Mouse (Mus musculus) spleen, postnatal 14 days (tissue): ENCODE data around the gene Tex45.

Source experiments
- DNase-seq, 2 experiments: peaks; one replicate each; pipeline ENCODE4 v3.0.0; 2021 to 2022; ENCODE audit warnings: low spot score in 2 of 2

The Tex45 gene

GRCm38 (mm10) chr8:3470562-3470961, at the start of gene Tex45:
Gene Tex45 (plus strand): TSS chr8:3470862.
- DNase-seq: no peak

DNA sequence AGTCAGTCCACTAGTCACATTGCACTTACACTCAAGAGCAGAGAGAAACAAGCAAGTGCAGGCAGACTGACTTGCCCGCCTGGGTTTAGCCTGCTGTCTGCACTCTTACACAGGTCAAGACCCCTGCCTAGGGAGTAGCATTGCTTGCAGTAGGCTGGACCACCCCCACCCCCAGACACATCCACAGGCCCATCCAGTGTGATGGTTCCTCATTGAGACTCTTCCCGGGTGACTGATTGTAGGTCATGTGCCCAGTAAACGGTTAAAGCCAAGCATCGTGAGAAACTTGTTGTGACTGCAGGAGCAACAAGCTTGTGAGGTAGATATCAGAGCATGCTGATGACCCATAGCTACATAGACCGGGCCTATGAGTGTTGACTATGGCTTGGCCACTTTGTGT, 49.2 kb upstream of the Tex45 start:
- no peak for DNase-seq

- no peak for DNase-seq
These were observed 45.4 kb upstream of the Tex45 start for GRCm38 (mm10) chr8:3425217-3425616.

DNA sequence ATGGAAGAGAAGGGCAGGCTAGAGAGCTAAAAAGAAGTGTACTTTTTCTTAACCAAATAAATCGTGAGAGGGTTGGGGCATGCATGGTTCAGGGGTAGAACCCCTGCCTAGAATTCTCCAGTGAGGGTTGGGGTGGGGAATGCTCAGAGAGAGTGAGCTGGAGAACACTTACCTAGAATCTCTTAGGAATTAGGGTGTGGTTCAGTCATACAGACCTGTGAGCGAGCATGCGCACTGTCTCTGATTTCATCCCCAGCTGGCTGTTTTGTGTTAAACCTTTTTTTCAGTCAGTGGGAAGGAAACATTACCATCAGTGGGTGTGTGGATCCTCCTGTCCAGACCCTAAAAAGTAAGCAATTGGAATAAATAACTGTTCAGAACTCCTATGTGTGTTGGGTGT, 44.5 kb upstream of the Tex45 start:
- DNase-seq: no peak

DNA sequence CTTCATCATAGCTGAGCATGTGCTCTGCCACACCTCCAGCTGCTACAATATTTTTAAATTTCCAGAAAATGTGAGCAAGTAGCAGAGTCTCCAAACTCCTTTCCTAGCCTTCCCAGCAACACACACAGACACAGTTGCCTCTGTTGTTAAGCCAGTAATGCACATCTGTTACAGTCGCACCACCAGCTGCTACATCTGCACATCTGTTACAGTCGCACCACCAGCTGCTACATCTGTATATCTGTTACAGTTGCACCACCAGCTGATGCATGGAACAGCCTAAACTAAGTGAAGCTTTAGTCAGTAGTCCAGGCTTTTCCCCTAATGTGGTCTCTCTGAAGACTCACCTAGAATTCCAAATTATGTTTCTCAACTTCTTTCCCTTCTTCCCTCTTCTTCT, 42.2 kb upstream of the Tex45 start:
- no peak for DNase-seq

GRCm38 (mm10) chr8:3429966-3430365, 40.7 kb upstream of the Tex45 start:
- DNase-seq: no peak

GRCm38 (mm10) chr8:3431113-3431512, 39.5 kb upstream of the Tex45 start:
- DNase-seq: no peak

- no peak for DNase-seq
These were observed 34.2 kb upstream of the Tex45 start for GRCm38 (mm10) chr8:3436492-3436891.

GRCm38 (mm10) chr8:3439510-3439909, 31.2 kb upstream of the Tex45 start:
- no peak for DNase-seq

DNA sequence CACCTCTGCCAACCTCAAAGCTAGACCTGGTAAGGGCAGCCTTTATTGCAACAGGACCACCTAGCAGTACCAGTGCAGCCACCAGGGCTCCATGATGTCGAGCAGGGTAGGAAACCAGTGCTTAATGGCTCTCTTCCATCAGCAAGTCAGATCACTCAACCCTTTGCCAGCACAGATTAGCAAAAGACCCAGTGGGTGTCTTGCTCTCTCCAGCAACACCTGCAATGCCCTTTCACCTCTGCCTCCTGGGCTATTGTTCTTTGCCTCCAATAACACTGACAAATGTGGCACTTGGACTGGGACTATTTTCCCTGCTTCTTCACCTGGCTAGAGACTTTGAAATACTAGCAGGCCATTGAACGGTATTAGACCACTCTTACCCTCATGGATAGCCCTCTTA, 21.4 kb upstream of the Tex45 start:
- no peak for DNase-seq

DNA sequence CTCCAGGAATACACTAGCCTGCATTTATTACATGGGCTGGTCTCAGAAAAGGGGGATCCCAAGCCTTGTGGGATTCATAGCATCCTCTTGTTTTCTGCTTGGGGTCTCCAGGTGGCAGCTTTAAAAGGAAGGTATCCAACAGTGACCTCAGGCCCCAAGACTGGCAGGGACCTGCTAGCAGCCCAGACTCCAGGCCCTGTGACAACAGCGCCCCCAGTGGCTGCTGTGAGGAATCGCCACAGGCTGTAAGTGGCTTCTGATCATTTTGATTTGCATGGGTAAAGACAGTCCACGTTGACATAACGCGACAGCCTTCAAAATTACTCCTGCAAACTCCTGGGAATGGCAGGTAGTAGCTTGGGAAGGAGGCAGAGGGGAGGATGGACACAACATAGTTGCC, 20.0 kb upstream of the Tex45 start:
- DNase-seq: peak in 1 of 2 experiments; percentile 37

DNA sequence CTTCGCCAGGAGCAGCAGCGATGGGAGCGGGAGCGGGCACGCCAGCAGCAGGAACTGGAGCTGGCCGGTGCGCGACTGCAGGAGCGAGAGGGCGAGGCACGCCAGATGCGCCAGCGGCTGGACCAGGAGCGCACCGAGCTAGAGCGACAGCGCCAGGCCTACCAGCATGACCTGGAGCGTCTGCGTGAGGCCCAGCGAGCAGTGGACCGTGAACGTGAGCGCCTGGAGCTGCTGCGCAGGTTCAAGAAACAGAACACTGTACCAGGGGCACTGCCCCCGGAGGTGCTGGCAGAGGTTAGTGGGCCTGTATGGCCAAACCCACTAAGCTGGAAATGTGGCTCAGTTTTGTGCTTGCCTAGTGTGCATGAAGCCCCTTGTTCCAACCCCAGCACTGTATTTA, 18.7 kb upstream of the Tex45 start:
- DNase-seq: no peak

GRCm38 (mm10) chr8:3463248-3463647, 7.4 kb upstream of the Tex45 start:
- no peak for DNase-seq

GRCm38 (mm10) chr8:3464309-3464708, 6.4 kb upstream of the Tex45 start:
- peak in 1 of 2 experiments; percentile 39 for DNase-seq

DNA sequence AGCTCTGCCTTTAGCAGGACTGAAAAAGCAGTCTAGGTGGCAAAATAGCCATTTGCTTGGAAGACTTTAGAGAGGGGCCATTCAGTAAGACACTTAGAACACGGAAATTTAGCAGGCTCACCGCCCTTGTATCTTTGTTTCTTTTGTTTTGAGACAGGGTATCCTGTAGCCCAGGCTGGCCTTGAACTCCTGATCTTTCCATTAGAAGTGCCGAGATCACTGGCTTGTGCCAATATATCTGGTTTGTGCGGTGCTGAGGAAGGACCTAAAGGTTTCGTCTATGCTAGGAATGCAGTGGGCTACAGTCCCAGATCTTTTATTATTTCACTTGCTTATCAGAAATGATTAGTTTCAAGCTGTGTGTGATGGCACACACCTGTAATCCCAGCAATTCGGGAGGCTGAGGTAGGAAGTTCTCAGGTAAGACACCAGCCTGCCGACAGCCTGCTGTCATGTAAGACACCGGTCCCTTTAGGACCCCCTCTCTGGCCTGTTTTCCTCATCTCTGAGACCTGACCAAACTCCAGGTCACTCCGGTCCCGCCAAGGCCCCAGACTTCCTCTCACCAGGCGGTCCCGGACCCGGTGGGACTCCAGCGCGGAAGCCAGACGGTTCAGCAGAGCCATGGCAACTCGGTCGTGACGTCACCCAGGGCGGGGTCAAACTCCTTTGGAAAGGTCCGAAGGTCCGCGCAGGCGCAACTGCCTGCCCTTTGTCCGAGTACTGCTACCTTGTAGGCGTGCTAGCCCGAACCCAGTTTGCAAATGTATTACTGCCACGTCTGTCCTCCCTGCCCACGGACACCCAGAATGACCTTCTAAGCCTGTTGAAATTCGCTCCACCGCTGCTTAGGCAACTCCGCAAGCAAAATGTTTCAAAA, 3.4 kb upstream of the Tex45 start, which contains the start of gene Pex11g:
Pex11g (minus strand) TSS at position 675 of the 880 bp plus-strand sequence.
- peak; percentile 85 to 90 for DNase-seq

DNA sequence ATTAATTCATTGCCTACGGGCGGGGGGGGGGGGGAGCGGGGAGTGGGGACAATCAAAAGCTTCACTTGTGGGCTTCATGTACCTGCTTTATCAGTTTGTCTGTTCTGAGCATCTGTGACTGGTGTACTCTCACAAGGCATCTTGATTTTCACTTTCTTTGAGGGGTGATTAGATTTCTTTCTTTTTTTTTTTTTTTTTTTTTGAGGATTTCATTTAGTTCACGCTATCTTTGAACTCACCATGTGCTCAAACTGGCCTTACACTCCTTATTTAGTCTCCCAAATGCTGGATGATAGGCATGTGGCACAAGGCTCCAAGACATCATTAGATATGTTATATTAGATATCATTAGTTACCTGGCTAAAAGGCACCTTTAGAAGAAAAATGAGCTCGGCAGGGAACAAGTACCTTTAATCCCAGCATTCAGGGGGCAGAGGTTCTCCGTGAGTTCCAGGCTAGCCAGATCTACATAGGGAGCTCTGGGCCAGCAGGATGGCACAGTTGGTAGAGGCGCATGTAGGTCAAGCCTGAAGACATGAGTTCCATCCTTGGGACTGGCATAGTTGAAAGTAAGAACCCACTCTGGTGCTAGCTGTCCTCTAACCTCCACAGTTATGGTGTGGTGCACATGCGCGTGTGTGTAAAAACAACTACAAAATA, 2.6 kb upstream of the Tex45 start:
- DNase-seq: no peak

GRCm38 (mm10) chr8:3468838-3469237, 1.8 kb upstream of the Tex45 start:
- DNase-seq: no peak

- no peak for DNase-seq
These were observed 5.2 kb downstream of the Tex45 start for GRCm38 (mm10) chr8:3475715-3476429.

DNA sequence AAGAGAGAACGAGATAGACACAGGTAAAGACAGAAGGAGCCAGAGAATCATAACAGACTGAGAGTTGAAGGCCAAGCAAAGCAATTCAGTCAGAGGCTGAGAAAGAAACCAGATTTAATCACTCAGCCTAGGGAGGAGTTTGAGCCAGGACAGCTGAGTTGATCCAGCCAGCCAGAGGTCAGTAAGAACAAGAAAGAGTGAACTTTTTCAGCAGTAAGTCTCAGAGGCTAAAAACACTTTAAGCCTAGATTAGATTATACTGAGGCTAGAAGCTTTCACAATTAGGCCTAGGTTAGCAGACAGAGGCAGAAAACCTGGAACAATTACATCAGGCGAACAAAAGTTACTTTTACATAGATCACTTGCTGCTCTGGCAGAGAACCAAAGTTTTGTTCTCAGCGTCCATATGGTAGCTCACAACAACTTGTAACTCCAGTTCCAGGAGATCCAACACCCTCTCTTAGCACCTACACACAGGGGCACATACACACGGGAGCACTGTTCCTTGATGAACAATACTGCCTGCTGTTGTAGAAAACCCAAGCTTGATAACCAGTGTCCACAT, 9.6 kb downstream of the Tex45 start:
- DNase-seq: no peak

GRCm38 (mm10) chr8:3481605-3482004, 10.9 kb downstream of the Tex45 start:
- DNase-seq: no peak

GRCm38 (mm10) chr8:3482240-3482740, 11.6 kb downstream of the Tex45 start:
- no peak for DNase-seq

DNA sequence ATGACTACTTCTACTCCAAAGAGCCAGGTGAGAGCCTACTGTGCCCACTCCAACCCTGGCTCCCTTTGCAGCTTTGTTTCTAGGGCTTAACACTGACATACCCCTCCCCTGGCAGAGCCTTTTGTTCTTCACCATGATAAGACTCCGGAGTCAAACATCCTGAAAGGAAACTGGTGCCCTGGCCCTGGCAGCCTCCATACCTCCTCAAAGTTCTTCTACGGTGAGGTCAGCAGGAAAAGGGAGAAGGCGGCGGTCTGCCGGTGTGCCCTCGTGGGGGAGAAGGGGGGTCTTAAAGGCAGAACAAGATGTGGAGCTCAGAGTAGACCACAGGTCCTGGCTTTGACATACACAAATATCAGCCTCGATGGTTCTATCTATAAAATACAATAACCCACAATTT, 12.9 kb downstream of the Tex45 start:
- DNase-seq: no peak
